Mouse (Mus musculus) liver, embryonic 14.5 days (tissue): ENCODE results near the gene Islr.

Source experiments
- CTCF ChIP-seq: IDR thresholded peaks from 2 replicates; pipeline ENCODE4 v1.5.1; 2016; ENCODE audit warnings: antibody characterized with exemption, low read depth, control low read depth
- EP300 ChIP-seq: IDR thresholded peaks from 2 replicates; pipeline ENCODE4 v1.6.1; 2016; ENCODE audit warnings: antibody characterized with exemption, low read depth

DNA sequence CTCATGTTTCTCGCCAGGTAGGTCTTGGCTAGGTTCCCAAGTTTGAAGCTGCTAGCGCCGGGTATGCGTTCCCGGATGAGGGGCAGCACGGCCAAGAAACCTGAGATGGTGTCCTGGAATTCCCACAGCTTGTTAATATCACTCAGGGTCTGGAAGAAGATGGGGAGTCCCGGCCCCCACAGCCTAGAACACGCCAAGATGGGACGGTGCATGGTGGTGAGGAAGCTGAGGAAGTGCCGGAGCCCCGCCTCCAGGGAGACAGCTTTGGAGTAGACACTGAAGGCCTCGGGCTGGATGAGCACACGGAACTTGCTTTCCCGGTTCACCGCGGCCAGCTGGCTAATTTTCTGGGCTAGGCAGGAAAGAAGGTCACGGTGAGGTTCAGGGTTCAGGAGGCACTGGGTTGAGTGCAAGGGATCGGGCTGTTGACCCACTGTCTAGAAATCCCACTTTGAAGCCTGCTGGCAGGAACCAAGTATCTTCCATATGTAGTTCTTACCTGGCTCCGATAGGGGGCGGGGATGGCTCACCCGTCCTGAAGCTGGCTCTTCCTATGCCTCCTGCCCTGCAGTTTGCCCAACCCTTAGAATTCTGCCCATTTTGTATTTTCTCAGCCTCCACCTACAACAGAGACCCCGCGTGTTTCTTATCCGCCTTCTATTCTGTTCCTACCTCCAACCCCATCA is 16.3 kb upstream of the Islr start:
- TF ChIP-seq CTCF (peak; percentile 86), EP300 (no peak)
